Mouse (Mus musculus): ENCODE data around the gene Ankrd39. TPM values are rescaled to one million over a fixed set of nuclear protein-coding genes. Genes with fewer than 3 reads are reported as not detected.
"Not testable (repeated sequence)": the region's sequence is repeated elsewhere in the genome, so short reads cannot be mapped to it uniquely, and the experiment has no call there.

Gene Ankrd39
- polyA plus RNA-seq, 1 experiment from 2014 or later = 17.8 TPM

DNA sequence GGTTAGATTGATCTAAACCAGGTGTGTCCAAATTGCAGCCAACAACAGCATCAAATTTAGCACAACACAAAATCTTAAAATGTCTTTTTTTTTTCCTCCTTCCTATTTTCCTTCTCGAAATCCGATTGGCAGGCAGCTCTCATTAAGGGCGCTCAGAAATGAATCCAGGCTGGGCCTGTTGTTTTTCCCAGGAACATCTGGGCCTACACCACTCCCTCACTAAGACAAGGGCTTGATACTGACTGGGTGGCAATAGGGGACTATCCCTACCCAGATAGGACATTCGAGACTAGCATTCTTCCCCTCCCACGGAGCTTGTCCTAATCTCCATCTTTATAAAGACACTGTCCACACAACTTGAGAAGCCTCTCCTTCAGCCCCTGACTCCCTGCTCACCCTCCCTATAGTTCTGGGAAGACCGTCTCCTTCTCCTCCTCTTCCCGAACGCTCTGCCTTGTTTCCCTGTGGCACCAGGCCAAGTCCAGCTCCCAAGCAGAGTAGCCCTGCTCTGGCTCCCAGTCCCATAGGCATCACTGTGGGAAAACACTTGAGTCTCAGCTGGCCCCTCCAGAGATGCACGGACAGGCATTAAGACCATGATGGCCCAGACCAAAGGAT lies 845 bp upstream of the Ankrd39 start:
- WGBS = 41% methylated on average over 9 of the region's 9 CpGs
- no peak for ATAC-seq (ENCODE audit: low FRiP score)
- H3K4me3 ChIP-seq = no peak overlapping the region
- no peaks in the 10 kb centered on the region for H3K27me3 ChIP-seq
- H3K4me1 ChIP-seq = peaks cover 41% of the 10 kb centered on the region
- H3K4me2 ChIP-seq (replicated peaks) = peak overlapping the region; percentile 27; the same call in 1 of the 2 replicates
- H3K9ac ChIP-seq = peak overlapping the region; percentile 35; the same call in 1 of the 2 replicates
- peak overlapping the region; percentile 84 for H3K27ac ChIP-seq
- no peaks in the 10 kb centered on the region for H3K9me3 ChIP-seq (replicated peaks)
- peaks cover 45% of the 10 kb centered on the region for H3K36me3 ChIP-seq

DNA sequence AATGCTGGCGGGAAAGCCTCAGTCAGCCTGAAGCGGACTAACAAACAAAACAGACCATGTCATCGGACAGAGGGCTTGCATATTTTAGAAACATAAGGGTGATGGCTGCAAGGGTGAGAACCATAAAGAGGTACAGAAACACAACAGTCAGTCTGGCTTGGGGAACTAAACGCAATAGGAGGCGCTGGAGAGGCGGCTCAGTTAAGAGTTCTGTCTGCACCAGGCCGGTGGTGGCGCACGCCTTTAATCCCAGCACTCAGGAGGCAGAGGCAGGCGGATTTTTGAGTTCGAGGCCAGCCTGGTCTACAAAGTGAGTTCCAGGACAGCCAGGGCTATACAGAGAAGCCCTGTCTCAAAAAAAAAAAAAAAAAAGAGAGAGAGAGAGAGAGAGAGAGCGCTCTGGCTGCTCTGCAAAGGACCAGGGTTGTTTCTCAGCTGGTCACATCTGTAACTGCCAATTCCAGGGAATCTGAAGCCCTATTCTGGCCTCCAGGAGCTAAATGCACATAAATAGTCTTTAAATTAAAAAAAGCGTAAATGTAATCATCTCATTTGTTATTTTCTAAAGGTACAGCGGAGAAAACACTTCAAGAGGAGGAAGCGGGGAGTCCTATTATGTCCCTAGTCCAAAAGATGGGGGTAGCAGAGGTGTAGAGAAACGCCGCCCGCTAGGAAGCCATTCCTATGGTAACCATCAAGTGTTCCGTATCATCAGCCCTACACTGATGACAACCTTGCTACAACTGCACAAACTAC lies 1.2 kb downstream of the Ankrd39 start:
- Histone ChIP-seq H3K4me1 (peaks cover 38% of the 10 kb centered on the region), H3K9ac (peak overlapping the region; percentile 80), H3K36me3 (peaks cover 36% of the 10 kb centered on the region), H3K27me3 (no peaks in the 10 kb centered on the region), H3K4me2 (replicated peaks) (peak overlapping the region; percentile 69), H3K9me3 (replicated peaks) (no peaks in the 10 kb centered on the region), H3K27ac (no peak overlapping the region), H3K4me3 (peak overlapping the region; percentile 57)
- ATAC-seq (ENCODE audit: low FRiP score) = no peak
- 65% methylated on average over 17 of the region's 19 CpGs for WGBS

DNA sequence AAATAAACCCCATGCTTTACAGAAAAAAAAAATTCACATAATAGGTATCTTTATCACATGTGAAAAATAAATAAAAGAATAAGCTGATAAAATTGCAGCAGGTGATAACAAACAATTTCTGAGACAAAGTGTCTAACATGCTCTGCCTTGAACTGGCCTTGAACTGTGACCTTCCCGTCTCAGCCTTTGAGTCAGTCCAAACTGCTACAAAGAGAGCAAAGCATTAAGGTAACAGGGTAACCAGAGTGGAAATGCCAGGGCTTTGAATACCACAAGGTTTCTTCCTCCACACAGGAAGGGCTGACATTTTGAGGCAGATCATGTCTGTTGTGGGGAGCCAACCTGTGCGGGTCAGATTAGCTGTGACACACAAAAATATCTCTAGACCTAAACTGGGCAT lies 1.9 kb downstream of the Ankrd39 start:
- no peaks in the 10 kb centered on the region for H3K9me3 ChIP-seq (replicated peaks)
- H3K4me1 ChIP-seq = peaks cover 36% of the 10 kb centered on the region
- no peak overlapping the region for H3K27ac ChIP-seq
- WGBS = 85% methylated on average over 2 of the region's 2 CpGs
- no peak for ATAC-seq (ENCODE audit: low FRiP score)
- no peak overlapping the region for H3K4me2 ChIP-seq (replicated peaks)
- H3K27me3 ChIP-seq = no peaks in the 10 kb centered on the region
- H3K4me3 ChIP-seq = no peak overlapping the region
- no peak overlapping the region for H3K9ac ChIP-seq
- H3K36me3 ChIP-seq = peaks cover 35% of the 10 kb centered on the region

DNA sequence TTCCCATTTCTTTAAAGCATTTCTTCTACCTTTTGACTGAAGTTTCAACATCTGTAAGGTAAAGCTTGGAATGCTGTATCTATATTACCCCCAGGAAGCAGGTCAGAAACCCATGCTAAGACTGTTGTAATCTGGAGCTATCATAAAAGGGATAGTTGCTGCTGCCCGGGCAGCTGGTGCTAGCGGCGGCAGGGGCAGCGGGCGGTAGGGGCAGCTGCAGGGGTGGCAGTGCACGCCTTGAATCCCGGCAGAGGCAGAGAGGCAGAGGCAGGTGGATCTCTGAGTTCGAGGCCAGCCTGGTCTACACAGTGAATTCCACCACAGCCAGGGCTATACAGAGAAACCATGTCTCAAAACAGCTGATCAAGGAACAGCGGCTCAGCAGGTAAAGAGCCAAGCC lies 4.3 kb downstream of the Ankrd39 start:
- Histone ChIP-seq H3K36me3 (peaks cover 33% of the 10 kb centered on the region), H3K4me1 (peaks cover 15% of the 10 kb centered on the region), H3K4me3 (no peak overlapping the region), H3K4me2 (replicated peaks) (no peak overlapping the region), H3K9ac (no peak overlapping the region), H3K27ac (no peak overlapping the region), H3K27me3 (no peaks in the 10 kb centered on the region), H3K9me3 (replicated peaks) (no peaks in the 10 kb centered on the region)
- ATAC-seq (ENCODE audit: low FRiP score) = no peak
- 93% methylated on average over 9 of the region's 9 CpGs for WGBS

DNA sequence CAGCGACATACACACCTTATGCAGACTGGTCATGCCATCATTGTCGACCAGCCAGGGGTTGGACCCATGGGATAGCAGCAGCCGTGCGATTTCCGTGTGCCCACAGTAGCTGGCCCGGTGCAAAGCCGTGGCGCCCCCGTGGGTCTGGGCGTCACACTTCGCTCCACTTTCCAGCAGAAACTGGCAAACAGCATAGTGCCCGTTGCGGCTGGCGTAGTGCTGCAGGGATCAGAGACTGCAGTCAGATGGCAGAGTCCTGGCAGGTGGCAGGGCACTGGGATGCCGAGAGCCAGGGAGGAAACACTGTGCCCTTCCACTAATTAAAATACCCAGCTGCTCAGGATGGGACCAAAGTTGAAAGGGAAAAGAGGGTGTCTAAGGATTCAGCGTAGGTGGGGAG lies 5.4 kb downstream of the Ankrd39 start:
- no peak overlapping the region for H3K9ac ChIP-seq
- peaks cover 9% of the 10 kb centered on the region for H3K4me1 ChIP-seq
- ATAC-seq (ENCODE audit: low FRiP score) = no peak
- H3K27ac ChIP-seq = no peak overlapping the region
- no peak overlapping the region for H3K4me2 ChIP-seq (replicated peaks)
- H3K9me3 ChIP-seq (replicated peaks) = no peaks in the 10 kb centered on the region
- WGBS = 93% methylated on average over 16 of the region's 16 CpGs
- H3K4me3 ChIP-seq = no peak overlapping the region
- H3K27me3 ChIP-seq = no peaks in the 10 kb centered on the region
- peaks cover 33% of the 10 kb centered on the region for H3K36me3 ChIP-seq

DNA sequence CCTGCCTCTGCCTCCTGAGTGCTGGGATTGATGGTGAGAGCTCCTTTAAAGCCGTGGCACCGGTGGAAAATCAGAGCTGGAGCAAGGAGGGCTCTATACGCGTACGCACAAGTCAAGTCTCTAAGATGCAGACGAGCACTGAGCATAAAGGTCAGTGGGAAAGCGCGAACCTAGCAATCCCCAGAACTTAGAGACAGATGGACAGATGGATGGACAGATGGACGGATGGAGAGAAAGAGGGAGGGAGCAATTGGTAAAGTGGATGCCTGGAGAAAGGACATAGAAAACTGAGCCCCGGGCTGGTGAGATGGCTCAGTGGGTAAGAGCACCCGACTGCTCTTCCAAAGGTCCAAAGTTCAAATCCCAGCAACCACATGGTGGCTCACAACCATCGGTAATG lies 6.4 kb downstream of the Ankrd39 start:
- Histone ChIP-seq H3K27ac (no peak overlapping the region), H3K9ac (no peak overlapping the region), H3K27me3 (no peaks in the 10 kb centered on the region), H3K4me1 (0 out of 2 replicates have a peak, but pooled peaks cover 2% of the 10 kb centered on the region), H3K9me3 (replicated peaks) (no peaks in the 10 kb centered on the region), H3K4me3 (no peak overlapping the region), H3K4me2 (replicated peaks) (no peak overlapping the region), H3K36me3 (peaks cover 33% of the 10 kb centered on the region)
- 96% methylated on average over 12 of the region's 12 CpGs for WGBS
- ATAC-seq (ENCODE audit: low FRiP score) = no peak

DNA sequence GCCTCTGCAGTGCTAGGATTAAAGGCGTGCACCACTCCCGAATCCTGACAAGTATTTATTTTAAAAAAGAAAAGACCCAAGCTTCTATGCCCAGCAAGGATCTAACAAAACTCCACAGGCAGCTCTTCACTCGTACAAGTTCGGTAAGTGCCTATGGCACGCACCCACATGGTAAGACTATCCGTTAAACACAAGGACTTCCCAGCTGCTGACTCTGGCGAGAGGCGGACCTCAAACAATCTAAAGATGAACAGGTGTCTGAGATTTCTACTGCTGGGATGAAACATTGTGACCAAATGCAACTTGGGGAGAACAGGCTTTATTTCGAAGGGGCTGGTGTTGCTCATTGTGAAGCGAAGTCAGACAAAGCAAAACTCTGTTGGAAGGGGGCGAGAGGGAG lies 7.1 kb downstream of the Ankrd39 start:
- WGBS = 91% methylated on average over 11 of the region's 11 CpGs
- no peak for ATAC-seq (ENCODE audit: low FRiP score)

DNA sequence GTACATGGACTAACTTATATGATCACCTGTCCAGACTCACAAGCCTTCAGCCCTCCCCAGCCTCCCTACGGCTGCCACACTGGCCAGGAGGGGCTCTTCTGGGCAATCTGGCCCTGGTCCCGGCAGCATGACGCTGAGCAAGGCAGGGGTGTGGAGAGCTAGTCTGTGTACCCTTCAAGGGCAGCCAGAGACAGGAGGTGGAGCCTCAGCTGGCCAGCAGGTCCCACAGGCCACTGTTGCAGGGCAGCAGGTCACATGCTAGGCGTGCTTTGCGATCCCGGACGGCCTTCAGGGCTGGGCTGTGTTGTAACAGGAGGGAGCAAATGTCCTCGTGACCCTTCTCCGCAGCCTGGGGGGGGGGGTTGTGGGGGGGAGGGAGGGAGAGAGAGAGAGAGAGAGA lies 8.1 kb downstream of the Ankrd39 start, which contains the start of gene Gm42417:
Gene Gm42417, minus strand, starts transcription at position 244 of the 400 bp plus-strand sequence.
- H3K4me1 ChIP-seq = no peaks in the 10 kb centered on the region
- no peaks in the 10 kb centered on the region for H3K27me3 ChIP-seq
- no peak within 1 kb of the TSS for H3K9ac ChIP-seq
- no peak within 1 kb of the TSS for H3K27ac ChIP-seq
- H3K9me3 ChIP-seq (replicated peaks) = no peaks in the 10 kb centered on the region
- 48% methylated on average over 9 of the region's 9 CpGs for WGBS
- ATAC-seq (ENCODE audit: low FRiP score) = no peak
- H3K4me3 ChIP-seq = no peak within 1 kb of the TSS
- no peak within 1 kb of the TSS for H3K4me2 ChIP-seq (replicated peaks)
- peaks cover 33% of the 10 kb centered on the region for H3K36me3 ChIP-seq

More for the DNA sequence above, 7.1 kb downstream of the Ankrd39 start:
- no peaks in the 10 kb centered on the region for H3K27me3 ChIP-seq
- no peak overlapping the region for H3K27ac ChIP-seq
- no peak overlapping the region for H3K9ac ChIP-seq
- H3K4me1 ChIP-seq = no peaks in the 10 kb centered on the region
- H3K4me3 ChIP-seq = no peak overlapping the region
- no peaks in the 10 kb centered on the region for H3K9me3 ChIP-seq (replicated peaks)
- H3K4me2 ChIP-seq (replicated peaks) = no peak overlapping the region
- H3K36me3 ChIP-seq = peaks cover 33% of the 10 kb centered on the region

DNA sequence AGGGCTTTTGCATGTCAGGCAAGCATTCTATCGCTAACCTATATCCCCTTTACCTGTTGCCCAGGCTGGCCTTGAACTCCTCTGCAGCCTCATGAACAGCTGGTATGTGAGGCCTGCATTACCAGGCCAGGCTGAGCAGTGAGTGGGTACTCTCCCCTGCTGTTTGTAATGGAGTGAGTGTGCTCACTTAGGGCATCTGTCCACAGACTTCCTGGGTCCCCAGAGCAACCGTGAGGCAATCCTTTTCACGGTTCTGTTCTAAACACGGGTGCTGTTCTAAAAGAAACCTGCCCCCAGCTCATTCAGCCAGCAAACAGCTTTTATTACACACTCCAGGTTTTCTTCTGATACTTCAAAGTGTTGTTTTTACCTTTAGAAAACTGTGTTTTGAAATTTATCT lies 8.5 kb downstream of the Ankrd39 start:
- no peaks in the 10 kb centered on the region for H3K4me1 ChIP-seq
- H3K27me3 ChIP-seq = no peaks in the 10 kb centered on the region
- peaks cover 33% of the 10 kb centered on the region for H3K36me3 ChIP-seq
- H3K9ac ChIP-seq = no peak overlapping the region
- no peak overlapping the region for H3K27ac ChIP-seq
- H3K4me2 ChIP-seq (replicated peaks) = no peak overlapping the region
- no peaks in the 10 kb centered on the region for H3K9me3 ChIP-seq (replicated peaks)
- H3K4me3 ChIP-seq = no peak overlapping the region
- no peak for ATAC-seq (ENCODE audit: low FRiP score)
- 95% methylated on average over 4 of the region's 4 CpGs for WGBS

DNA sequence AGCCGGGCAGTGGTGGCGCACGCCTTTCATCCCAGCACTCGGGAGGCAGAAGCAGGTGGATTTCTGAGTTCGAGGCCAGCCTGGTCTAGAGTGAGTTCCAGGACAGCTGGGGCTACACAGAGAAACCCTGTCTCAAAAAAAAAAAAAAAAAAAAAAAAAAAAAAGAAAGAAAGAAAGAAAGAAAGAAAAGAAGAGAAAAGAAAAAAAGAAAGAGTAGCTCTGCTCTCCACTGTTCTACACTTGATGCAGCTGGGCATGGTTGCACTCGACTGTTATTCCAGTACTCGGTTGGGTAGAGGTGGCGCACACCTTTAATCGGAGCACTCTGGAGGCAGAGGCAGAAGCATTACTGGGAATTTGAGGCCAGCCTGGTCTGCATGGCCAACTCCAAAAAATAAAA lies 10.5 kb downstream of the Ankrd39 start, which contains the start of gene Ankrd23:
Gene Ankrd23, minus strand, starts transcription at position 101 of the 400 bp plus-strand sequence.
- WGBS = 95% methylated on average over 9 of the region's 9 CpGs
- H3K9ac ChIP-seq; H3K27ac ChIP-seq; H3K27me3 ChIP-seq; H3K4me1 ChIP-seq; H3K9me3 ChIP-seq (replicated peaks); H3K4me3 ChIP-seq; H3K4me2 ChIP-seq (replicated peaks); ATAC-seq (ENCODE audit: low FRiP score): not testable (repeated sequence)
- H3K36me3 ChIP-seq = peaks cover 28% of the 10 kb centered on the region

DNA sequence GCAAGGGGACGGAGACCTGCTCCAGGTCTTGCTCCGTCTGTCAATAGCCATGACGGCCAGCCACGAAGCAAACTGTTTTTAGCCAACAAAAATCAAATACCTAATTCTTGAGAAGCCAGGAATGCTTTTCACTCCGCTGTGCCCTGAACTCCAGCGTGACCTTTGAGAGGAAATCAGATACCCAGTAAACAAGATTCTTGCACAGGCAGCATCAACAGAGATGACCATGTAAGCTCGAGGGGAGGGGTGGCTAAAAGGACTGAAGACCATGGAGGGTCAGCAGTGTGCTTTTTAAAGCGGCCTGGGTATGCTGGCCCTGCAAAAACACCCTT lies 10.9 kb downstream of the Ankrd39 start:
- H3K9ac ChIP-seq = no peak overlapping the region

DNA sequence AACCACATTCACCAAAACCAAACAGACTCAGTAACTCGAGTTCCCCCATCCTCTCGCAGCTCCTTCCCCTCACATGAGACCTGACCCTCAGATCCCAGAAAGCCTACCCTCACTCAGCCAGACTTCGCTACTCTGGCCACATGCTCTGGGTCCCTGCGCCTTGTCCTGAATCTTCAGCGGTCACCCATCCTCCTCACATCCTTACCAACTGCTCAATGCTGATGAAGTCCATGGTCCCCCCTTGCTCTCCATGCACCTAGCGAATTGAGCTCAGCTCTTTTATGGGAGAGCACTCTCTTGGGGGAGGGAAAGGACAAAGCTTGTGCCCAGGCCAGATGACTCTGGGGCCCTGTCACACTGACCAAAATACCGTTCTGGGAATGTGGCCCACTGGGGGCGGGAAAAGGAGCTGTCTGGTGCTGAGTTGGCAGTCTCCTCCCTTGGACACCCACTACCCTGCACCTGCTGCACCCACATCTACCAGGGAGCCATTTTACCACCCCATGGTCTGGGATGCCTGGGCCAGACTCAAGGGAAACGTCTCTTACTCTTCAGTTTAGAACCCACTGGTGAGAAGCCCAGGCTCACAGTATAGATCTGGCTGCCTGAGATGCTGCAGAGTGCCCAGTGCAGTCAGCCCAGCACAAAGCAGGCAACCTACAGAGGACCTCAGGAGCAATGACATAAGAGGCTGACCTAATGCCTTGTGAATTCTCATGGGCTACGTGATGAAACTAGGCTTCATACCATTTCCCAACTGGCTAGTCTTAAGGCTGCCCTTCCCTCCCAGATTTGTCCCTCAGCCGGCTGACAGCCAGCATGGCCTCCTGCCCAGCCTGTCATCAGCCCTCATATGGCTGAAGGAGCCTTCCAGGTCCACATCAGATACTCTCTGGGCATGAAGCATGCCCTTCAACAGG lies 11.5 kb downstream of the Ankrd39 start:
- Histone ChIP-seq H3K4me3 (no peak overlapping the region), H3K36me3 (peaks cover 30% of the 10 kb centered on the region)

More for the DNA sequence above, 10.9 kb downstream of the Ankrd39 start:
- WGBS = 70% methylated on average over 8 of the region's 8 CpGs
- Histone ChIP-seq H3K4me1 (no peaks in the 10 kb centered on the region), H3K4me2 (replicated peaks) (no peak overlapping the region), H3K9me3 (replicated peaks) (no peaks in the 10 kb centered on the region), H3K4me3 (no peak overlapping the region), H3K27me3 (no peaks in the 10 kb centered on the region), H3K27ac (no peak overlapping the region), H3K36me3 (peaks cover 28% of the 10 kb centered on the region)
- ATAC-seq (ENCODE audit: low FRiP score) = no peak

More for the DNA sequence above, 11.5 kb downstream of the Ankrd39 start:
- H3K9me3 ChIP-seq (replicated peaks) = no peaks in the 10 kb centered on the region
- no peak overlapping the region for H3K27ac ChIP-seq
- WGBS = 82% methylated on average over 11 of the region's 11 CpGs
- no peaks in the 10 kb centered on the region for H3K27me3 ChIP-seq
- no peak overlapping the region for H3K9ac ChIP-seq
- no peak for ATAC-seq (ENCODE audit: low FRiP score)
- no peaks in the 10 kb centered on the region for H3K4me1 ChIP-seq
- no peak overlapping the region for H3K4me2 ChIP-seq (replicated peaks)
